ENCODE assay signal across 9 mouse cellular contexts in the genomic region with DNA sequence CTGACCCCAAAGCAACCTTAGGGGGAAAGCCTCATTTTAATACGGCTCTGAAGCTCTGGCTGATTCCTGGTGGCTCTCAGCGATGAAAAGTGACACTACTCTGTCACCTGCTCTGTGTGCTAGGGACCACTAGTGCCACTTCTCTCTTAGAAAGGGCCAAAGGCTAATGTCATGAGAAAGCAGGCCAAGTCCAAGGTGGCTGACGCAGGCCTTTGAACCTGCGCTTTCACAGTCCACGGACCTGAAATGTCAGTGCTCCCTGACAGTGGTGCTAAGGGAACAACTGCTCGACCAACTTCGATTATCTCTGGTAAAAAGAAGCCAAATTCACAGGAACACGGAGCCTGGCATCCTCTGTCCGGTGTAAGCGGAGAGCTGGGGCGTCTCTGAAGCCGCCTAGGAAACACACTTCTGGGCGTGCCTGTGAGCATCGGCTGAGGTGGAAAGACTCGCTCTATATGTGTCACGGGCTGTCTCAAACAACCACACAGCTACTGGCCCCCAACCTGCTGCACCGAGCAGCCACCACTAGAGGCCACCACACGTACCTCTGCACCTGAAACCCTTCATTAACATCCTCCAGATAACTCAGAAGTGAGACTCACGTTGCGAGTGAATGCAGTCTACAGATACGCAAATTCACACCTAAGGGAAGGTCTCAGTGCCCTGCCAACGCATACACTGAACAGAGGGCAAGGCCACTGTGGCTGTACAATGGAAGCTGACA.
DNase-seq lines count a peak whose midpoint lies in the region; ATAC-seq and TF ChIP-seq lines count a peak whose summit lies in the region.
"Had no signal": no experiment of that assay in that cellular context is flagged by ENCODE, and none has a peak within 500 bp of the region (broad histone marks: within the 10 kb centered on the region; RNA-seq: fewer than 3 reads in every experiment).

No protein-coding gene starts in this region.

- no peaks in the 10 kb centered on the region for H3K36me3 ChIP-seq in heart, embryonic 16.5 days (ENCODE audit: control insufficient read depth, insufficient read depth)
- no peaks in the 10 kb centered on the region for H3K36me3 ChIP-seq in limb, embryonic 14.5 days (ENCODE audit: control insufficient read depth, insufficient read depth, low read length)
- H3K36me3 ChIP-seq: limb, embryonic 15.5 days had no signal

- peaks cover 2% of the 10 kb centered on the region; the same call in 1 of the 2 replicates for H3K27me3 ChIP-seq in heart, embryonic 16.5 days (ENCODE audit: control insufficient read depth, insufficient read depth, low read length)
- H3K27me3 ChIP-seq in limb, embryonic 14.5 days (ENCODE audit: control insufficient read depth, insufficient read depth, low read length): no peaks in the 10 kb centered on the region
- H3K27me3 ChIP-seq: limb, embryonic 15.5 days had no signal

- no peaks in the 10 kb centered on the region for H3K9me3 ChIP-seq in heart, embryonic 16.5 days (replicated peaks; ENCODE audit: control insufficient read depth, low read length)
- H3K9me3 ChIP-seq in limb, embryonic 14.5 days (ENCODE audit: control insufficient read depth, low read length): no peaks in the 10 kb centered on the region
- H3K9me3 ChIP-seq: limb, embryonic 15.5 days had no signal

- no peak overlapping the region for H3K27ac ChIP-seq in heart, embryonic 16.5 days (ENCODE audit: low read length)
- H3K27ac ChIP-seq in limb, embryonic 14.5 days (replicated peaks; ENCODE audit: low read depth, low read length): no peak overlapping the region
- H3K27ac ChIP-seq: limb, embryonic 15.5 days had no signal

- ATAC-seq in heart, embryonic 16.5 days (replicated peaks; ENCODE audit: extremely low read depth, insufficient read depth, low FRiP score): peak; percentile 35; the same call in 1 of the 2 replicates
- ATAC-seq in limb, embryonic 14.5 days (ENCODE audit: low FRiP score, low read depth): 0 out of 2 replicates have a peak, but pooled peaks have one; percentile 41
- peak; percentile 45; the same call in 1 of the 2 replicates for ATAC-seq in neutrophil, adult 5-6 weeks (ENCODE audit: extremely low read depth, insufficient number of reproducible peaks, low FRiP score, poor library complexity, severe bottlenecking)

- WGBS in heart, embryonic 16.5 days: 66% methylated on average over 22 of the region's 22 CpGs
- WGBS in limb, embryonic 14.5 days: 60% methylated on average over 22 of the region's 22 CpGs

- no peak overlapping the region for H3K4me3 ChIP-seq in heart, embryonic 16.5 days (ENCODE audit: low read length)
- H3K4me3 ChIP-seq in limb, embryonic 14.5 days (replicated peaks; ENCODE audit: low read length): no peak overlapping the region
- H3K4me3 ChIP-seq: limb, embryonic 15.5 days had no signal

- no peak for DNase-seq in heart, adult 9 months (ENCODE audit: low spot score in 2 of 2)
- peak; percentile 28 for DNase-seq in T-cell, adult 2 months (ENCODE audit: low spot score)
- peak; percentile 40 for DNase-seq in embryo, embryonic 9.5 days (ENCODE audit: extremely low spot score)
- DNase-seq in induced T-regulatory cell, adult 2 months (ENCODE audit: low read depth): peak; percentile 61
- DNase-seq in limb, embryonic 14.5 days (ENCODE audit: low spot score): peak; percentile 20
- DNase-seq in thymus, postnatal 4 days: peak; percentile 79

- no peak overlapping the region for H3K4me2 ChIP-seq in heart, embryonic 16.5 days (ENCODE audit: low read depth, low read length)
- H3K4me2 ChIP-seq in limb, embryonic 14.5 days (replicated peaks; ENCODE audit: low read depth, low read length, severe bottlenecking): no peak overlapping the region
- H3K4me2 ChIP-seq: limb, embryonic 15.5 days had no signal

- no peaks in the 10 kb centered on the region for H3K4me1 ChIP-seq in heart, embryonic 16.5 days (ENCODE audit: control insufficient read depth, insufficient read depth, low read length)
- H3K4me1 ChIP-seq in limb, embryonic 14.5 days (ENCODE audit: control insufficient read depth, insufficient read depth, low read length): no peaks in the 10 kb centered on the region

- TF ChIP-seq POLR2A in limb, embryonic 14.5 days (IDR thresholded peaks at IDR 0.05; ENCODE audit: borderline replicate concordance, extremely low read depth, insufficient read depth, insufficient read length): no peak

- no peak overlapping the region for H3K9ac ChIP-seq in heart, embryonic 16.5 days (ENCODE audit: low read length)
- H3K9ac ChIP-seq in limb, embryonic 14.5 days (ENCODE audit: low read depth, low read length, severe bottlenecking): no peak overlapping the region
- H3K9ac ChIP-seq: limb, embryonic 15.5 days had no signal

Comparison
In these comparisons a context has a peak if more than half of its experiments do, and no peak if none do; other contexts are left out.
1. DNase-seq: peak in T-cell, adult 2 months (single experiment), embryo, embryonic 9.5 days (single experiment), induced T-regulatory cell, adult 2 months (single experiment), limb, embryonic 14.5 days (single experiment) and thymus, postnatal 4 days (single experiment); none in heart, adult 9 months (0 of 2).
2. Peak in every context shown above with its lines, with median percentiles within 50 percentile points of each other: ATAC-seq.